Mouse (Mus musculus): ENCODE data around the gene Ganab. TPM values are rescaled to one million over a fixed set of nuclear protein-coding genes. Genes with fewer than 3 reads are reported as not detected.

Ganab gene
- total and polyA plus RNA-seq, 2 experiments from 2014 or later = 55.5 to 110 TPM

DNA sequence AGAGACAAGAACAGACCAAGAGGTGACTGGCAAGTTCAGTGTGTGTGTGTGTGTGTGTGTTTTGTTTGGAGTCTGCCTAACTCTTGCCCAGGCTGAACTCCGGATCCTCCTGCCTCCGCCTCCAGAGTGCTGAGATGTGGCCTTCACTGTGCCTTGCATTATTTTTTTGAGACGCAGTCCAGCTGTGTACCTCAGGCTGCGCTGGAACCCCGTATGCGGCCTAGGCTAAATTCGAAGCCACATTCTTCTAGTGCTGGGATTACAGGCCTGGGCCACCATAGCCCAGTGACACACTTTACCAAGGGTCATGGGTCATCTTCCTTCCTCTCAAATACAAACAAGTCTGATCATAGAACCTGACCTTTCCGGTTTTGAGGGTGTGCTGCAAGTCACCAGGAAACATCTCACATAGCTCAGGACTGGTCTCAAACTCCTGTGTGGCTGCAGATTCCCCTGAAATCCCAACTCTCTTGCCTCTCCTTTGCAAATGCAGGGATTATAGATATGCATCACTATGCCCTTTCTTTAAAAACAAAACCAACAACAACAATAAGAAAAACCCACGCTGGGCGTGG, 25.5 kb upstream of the Ganab start:
- Histone ChIP-seq H3K27ac (peak overlapping the region; percentile 86; the same call in 1 of the 2 replicates), H3K36me3 (ENCODE audit: insufficient read depth, low read length) (peaks cover 21% of the 10 kb centered on the region; the same call in 1 of the 2 replicates), H3K4me1 (ENCODE audit: insufficient read depth, low read length) (peaks cover 5% of the 10 kb centered on the region; the same call in 1 of the 2 replicates), H3K4me2 (ENCODE audit: low read depth, low read length) (peak overlapping the region; percentile 91), H3K9me3 (ENCODE audit: low read length) (no peaks in the 10 kb centered on the region), H3K27me3 (ENCODE audit: insufficient read depth, low read length) (no peaks in the 10 kb centered on the region), H3K9ac (replicated peaks; ENCODE audit: low read length) (peak overlapping the region; percentile 95; the same call in 1 of the 2 replicates), H3K4me3 (ENCODE audit: low read length) (peak overlapping the region; percentile 98)
- ATAC-seq (no peak), DNase-seq (ENCODE audit: low spot score) (no peak)
- no peak for TF ChIP-seq CTCF (IDR thresholded peaks at IDR 0.05; ENCODE audit: low read depth)
- WGBS = 79% methylated on average over 10 of the region's 10 CpGs

DNA sequence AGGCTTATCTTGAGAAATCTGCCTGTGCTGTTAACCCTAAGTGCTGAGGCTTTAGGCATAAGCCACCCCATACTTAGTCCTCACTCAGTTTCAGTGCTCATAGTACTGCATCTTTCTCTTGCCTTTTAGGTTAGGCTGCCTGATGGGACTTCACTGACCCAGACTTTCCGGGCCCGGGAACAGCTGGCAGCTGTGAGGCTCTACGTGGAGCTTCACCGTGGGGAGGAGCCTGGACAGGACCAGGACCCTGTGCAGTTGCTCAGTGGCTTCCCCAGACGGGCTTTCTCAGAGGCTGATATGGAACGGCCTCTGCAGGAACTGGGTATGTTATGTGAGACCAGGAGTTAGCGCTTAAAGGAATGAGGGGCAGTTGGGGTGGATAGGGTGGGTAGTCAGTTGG, 22.8 kb upstream of the Ganab start:
- H3K4me2 ChIP-seq (ENCODE audit: low read depth, low read length) = no peak overlapping the region
- WGBS = 92% methylated on average over 7 of the region's 7 CpGs
- no peak overlapping the region for H3K4me3 ChIP-seq (ENCODE audit: low read length)
- H3K36me3 ChIP-seq (ENCODE audit: insufficient read depth, low read length) = peaks cover 21% of the 10 kb centered on the region; the same call in 1 of the 2 replicates
- H3K27ac ChIP-seq = no peak overlapping the region
- H3K4me1 ChIP-seq (ENCODE audit: insufficient read depth, low read length) = peaks cover 10% of the 10 kb centered on the region; the same call in 1 of the 2 replicates
- no peaks in the 10 kb centered on the region for H3K27me3 ChIP-seq (ENCODE audit: insufficient read depth, low read length)
- TF ChIP-seq CTCF (IDR thresholded peaks at IDR 0.05; ENCODE audit: low read depth) = no peak
- no peak overlapping the region for H3K9ac ChIP-seq (replicated peaks; ENCODE audit: low read length)
- H3K9me3 ChIP-seq (ENCODE audit: low read length) = no peaks in the 10 kb centered on the region
- DNase-seq (ENCODE audit: low spot score) (no peak), ATAC-seq (no peak)

- TF ChIP-seq CTCF (IDR thresholded peaks at IDR 0.05; ENCODE audit: low read depth) = no peak
- peak; percentile 98 for ATAC-seq
These were observed 17.4 kb upstream of the Ganab start, which contains the start of gene Uqcc3 for GRCm38 (mm10) chr19:8880311-8881033. Gene Uqcc3, minus strand, starts transcription at chr19:8880923.

GRCm38 (mm10) chr19:8881034-8881392, 16.9 kb upstream of the Ganab start:
- Histone ChIP-seq H3K36me3 (ENCODE audit: insufficient read depth, low read length) (no peaks in the 10 kb centered on the region), H3K4me3 (ENCODE audit: low read length) (peak overlapping the region; percentile 72), H3K9ac (replicated peaks; ENCODE audit: low read length) (peak overlapping the region; percentile 77), H3K4me2 (ENCODE audit: low read depth, low read length) (peak overlapping the region; percentile 87), H3K4me1 (ENCODE audit: insufficient read depth, low read length) (peaks cover 6% of the 10 kb centered on the region; the same call in 1 of the 2 replicates), H3K27ac (no peak overlapping the region), H3K9me3 (ENCODE audit: low read length) (no peaks in the 10 kb centered on the region), H3K27me3 (ENCODE audit: insufficient read depth, low read length) (no peaks in the 10 kb centered on the region)
- TF ChIP-seq CTCF (IDR thresholded peaks at IDR 0.05; ENCODE audit: low read depth) = no peak
- ATAC-seq = no peak
- WGBS = 13% methylated on average over 3 of the region's 3 CpGs
- no peak for DNase-seq (ENCODE audit: low spot score)

More at GRCm38 (mm10) chr19:8880311-8881033, 17.4 kb upstream of the Ganab start, which contains the start of gene Uqcc3:
- DNase-seq (ENCODE audit: low spot score) = peak; percentile 94
- Histone ChIP-seq H3K4me3 (ENCODE audit: low read length) (peak within 1 kb of the TSS; percentile 72), H3K36me3 (ENCODE audit: insufficient read depth, low read length) (peaks cover 2% of the 10 kb centered on the region; the same call in 1 of the 2 replicates), H3K9ac (replicated peaks; ENCODE audit: low read length) (peak within 1 kb of the TSS; percentile 77), H3K9me3 (ENCODE audit: low read length) (no peaks in the 10 kb centered on the region), H3K4me2 (ENCODE audit: low read depth, low read length) (peak within 1 kb of the TSS; percentile 87), H3K27me3 (ENCODE audit: insufficient read depth, low read length) (no peaks in the 10 kb centered on the region), H3K4me1 (ENCODE audit: insufficient read depth, low read length) (peaks cover 6% of the 10 kb centered on the region; the same call in 1 of the 2 replicates), H3K27ac (peak within 1 kb of the TSS; percentile 83)
- under 1% methylated on average over 42 of the region's 42 CpGs for WGBS

DNA sequence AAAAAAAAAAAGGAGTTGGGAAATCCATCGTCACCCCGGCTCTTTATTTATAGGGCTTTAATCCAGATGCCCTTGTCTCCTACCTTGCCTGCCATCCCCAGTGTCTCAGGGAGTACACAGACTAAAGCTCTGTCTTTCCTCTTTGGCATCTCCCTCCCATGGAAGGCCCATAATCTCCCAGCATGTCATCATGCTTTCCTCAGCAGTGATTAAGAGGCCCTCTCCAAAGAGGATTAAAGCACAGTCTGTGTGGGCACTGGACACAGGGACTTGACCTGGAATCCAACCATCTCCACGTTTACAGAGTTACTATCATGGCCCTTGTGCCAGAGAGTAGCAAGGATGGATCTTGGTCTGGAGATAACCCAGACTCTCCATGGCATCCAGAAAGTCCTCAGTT, 14.3 kb upstream of the Ganab start, which contains the start of the genes Lbhd1 and Gm49403:
Lbhd1 (plus strand) TSS at position 117 of the 400 bp plus-strand sequence.
Gm49403 (plus strand) TSS at position 315 of the 400 bp plus-strand sequence.
- Histone ChIP-seq H3K4me1 (ENCODE audit: insufficient read depth, low read length) (peaks cover 11% of the 10 kb centered on the region), H3K9me3 (ENCODE audit: low read length) (no peaks in the 10 kb centered on the region), H3K27ac (no peak within 1 kb of the TSS), H3K27me3 (ENCODE audit: insufficient read depth, low read length) (no peaks in the 10 kb centered on the region), H3K36me3 (ENCODE audit: insufficient read depth, low read length) (no peaks in the 10 kb centered on the region), H3K4me3 (ENCODE audit: low read length) (no peak within 1 kb of the TSS), H3K4me2 (ENCODE audit: low read depth, low read length) (no peak within 1 kb of the TSS), H3K9ac (replicated peaks; ENCODE audit: low read length) (no peak within 1 kb of the TSS)
- no peak for TF ChIP-seq CTCF (IDR thresholded peaks at IDR 0.05; ENCODE audit: low read depth)
- 73% methylated on average over 3 of the region's 3 CpGs for WGBS
- ATAC-seq (no peak), DNase-seq (ENCODE audit: low spot score) (no peak)

DNA sequence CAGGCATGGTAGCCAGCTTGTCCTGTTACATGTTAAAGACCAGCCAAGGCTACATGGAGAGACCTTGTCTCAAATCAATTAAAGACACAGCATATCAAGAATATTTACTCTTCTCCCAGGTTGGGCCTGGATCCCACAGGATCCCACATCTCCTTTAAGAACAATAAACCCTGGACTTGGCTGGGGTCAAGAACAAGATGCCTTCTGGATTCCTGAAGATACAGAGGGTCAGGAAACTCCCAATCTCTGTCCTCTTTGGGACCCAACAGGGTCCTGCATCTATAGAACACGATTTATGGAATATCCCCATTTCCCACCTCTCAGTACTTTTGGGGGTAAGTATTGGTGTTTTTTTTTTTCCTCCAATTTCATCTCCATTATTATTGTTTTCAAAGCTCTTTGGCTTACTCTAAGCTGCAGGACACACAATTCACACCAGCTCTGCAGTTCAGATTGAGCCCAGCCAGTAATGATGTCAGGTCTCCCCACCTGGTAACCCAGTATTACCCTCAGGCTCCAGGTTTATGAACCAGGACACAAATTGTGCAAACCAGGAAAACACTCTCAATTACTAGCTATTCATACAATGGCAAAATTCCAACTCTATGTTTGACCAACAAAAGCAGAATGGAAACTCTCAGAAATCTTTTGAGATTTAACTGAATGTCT, 10.8 kb upstream of the Ganab start:
- DNase-seq (ENCODE audit: low spot score) (no peak), ATAC-seq (no peak)
- no peak for TF ChIP-seq CTCF (IDR thresholded peaks at IDR 0.05; ENCODE audit: low read depth)
- WGBS = 69% methylated on average over 1 of the region's 1 CpGs
- Histone ChIP-seq H3K4me3 (ENCODE audit: low read length) (no peak overlapping the region), H3K27me3 (ENCODE audit: insufficient read depth, low read length) (no peaks in the 10 kb centered on the region), H3K27ac (no peak overlapping the region), H3K4me2 (ENCODE audit: low read depth, low read length) (no peak overlapping the region), H3K36me3 (ENCODE audit: insufficient read depth, low read length) (no peaks in the 10 kb centered on the region), H3K9me3 (ENCODE audit: low read length) (no peaks in the 10 kb centered on the region), H3K9ac (replicated peaks; ENCODE audit: low read length) (no peak overlapping the region), H3K4me1 (ENCODE audit: insufficient read depth, low read length) (peaks cover 9% of the 10 kb centered on the region; the same call in 1 of the 2 replicates)

Measured in hindbrain, postnatal 0 days (tissue).